Mouse (Mus musculus) yolk sac, embryonic 10.5 days (tissue): ENCODE data around the gene Cenpp.
A peak's percentile ranks its signal among the peaks of the same experiment; 100 is the strongest.

Source experiments
- DNase-seq: peaks from one replicate; pipeline ENCODE4 v3.0.0-alpha.2; 2017; ENCODE audit warnings: low spot score

Cenpp gene

DNA sequence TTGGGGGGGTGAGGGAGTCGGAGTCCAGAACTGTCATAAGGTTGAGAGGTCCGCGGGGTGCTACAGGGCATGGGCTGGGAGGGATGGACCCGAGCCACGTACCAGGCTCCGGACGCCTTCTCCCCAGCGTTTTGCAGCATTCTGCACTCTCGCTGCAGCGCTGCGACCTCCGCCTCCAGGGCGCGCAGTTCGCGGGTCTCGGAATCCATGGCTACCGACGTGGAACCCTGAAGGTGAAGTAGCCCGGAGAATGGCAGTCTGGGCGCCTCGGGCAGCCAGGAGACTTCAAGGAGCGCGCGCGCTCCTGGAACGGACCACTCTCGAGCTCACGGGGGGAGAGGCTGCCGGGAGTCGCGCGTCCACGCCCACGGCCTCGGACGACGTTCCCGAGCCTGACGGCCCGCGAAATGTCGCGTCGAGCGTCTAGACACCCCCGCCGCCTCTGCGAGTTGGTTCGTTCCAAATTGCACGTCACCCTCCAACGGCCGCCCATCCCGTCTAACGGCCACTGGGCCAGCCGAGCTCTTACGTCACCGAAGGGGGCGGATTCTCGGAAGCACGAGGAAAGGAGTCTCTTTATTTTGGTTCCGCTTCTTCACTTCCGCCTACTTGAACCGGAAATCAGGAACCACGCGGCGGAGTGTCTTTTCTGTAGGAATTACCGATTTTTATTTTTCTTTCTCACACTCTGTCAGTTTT, at the start of gene Cenpp, which contains the start of gene Nol8:
Gene Cenpp, minus strand, starts transcription at position 305 of the 699 bp plus-strand sequence.
Gene Nol8, plus strand, starts transcription at position 598 of the 699 bp plus-strand sequence.
- peak; percentile 97 for DNase-seq

DNA sequence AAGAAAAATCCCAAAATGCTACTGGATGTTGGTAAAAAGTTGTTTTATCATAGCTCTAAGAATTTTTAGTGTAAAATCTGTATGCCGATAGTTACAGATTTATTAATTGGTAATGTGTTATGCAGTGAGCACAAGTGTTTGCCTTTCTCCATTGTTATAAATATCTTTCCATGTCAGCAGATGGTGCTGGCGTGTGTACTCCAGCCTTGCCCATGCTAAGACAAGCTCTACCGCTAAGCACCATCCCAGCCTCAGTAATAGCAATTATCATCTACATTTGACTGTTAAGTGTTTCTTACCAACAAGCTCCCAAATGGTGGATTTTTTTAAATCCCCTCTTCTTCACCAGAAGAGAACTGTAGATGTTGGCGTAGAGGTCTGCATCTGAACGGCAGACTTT, 38.5 kb upstream of the Cenpp start:
- no peak for DNase-seq

GRCm38 (mm10) chr13:49684266-49684665, 31.7 kb upstream of the Cenpp start:
- no peak for DNase-seq

DNA sequence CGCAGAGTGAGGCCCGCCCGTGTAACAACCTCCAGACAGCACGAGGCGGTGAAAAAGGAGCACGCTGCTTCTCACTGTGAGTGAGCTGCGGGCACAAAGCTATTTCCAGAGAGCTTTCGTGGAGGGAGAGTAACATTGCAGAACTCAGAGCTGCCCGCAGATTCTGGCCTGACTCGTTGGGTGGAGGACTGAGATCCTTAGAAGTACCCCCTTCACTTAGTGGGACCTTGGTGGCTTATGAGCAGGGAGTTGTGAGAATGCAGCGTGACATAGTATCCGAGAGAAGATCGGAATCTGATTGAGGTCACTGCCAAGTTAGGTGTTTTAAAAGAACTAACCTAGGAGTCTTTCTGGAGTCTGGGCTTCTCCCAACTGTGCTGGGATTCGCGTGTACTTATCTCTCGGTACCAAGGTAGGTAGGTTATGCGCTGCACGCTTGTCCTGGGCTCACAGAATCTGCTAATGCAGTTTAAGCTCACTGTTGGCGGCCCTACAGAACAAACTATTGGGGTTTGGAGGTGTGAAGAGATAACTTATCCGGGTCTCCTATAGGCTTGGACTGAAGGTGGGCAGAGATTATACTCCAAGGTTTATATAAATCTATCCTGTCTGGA, 29.8 kb upstream of the Cenpp start:
- no peak for DNase-seq

- DNase-seq = peak; percentile 99
Measured at GRCm38 (mm10) chr13:49681351-49682232, 29.0 kb upstream of the Cenpp start, which contains the start of gene Iars. Gene Iars, plus strand, starts transcription at chr13:49682100.

DNA sequence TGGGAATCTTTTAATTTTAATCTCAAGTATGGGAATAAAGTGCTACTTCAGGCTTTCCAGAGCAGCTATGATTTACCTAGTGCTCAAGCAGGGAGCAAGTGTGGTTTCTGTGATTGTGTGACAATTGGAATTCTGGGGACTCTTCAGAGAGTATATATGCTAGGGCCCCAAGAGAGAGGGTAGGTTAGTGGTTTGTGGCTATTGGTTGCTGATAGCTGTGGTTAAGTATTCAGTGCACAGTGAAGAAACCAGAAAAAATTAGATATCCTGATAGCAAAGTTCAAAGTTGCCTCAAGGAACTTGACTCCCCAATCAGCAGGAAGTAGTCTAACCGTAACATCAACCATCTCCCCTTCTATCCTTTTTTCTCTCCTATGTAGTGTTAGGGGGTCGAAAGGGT, 25.2 kb upstream of the Cenpp start:
- no peak for DNase-seq

DNA sequence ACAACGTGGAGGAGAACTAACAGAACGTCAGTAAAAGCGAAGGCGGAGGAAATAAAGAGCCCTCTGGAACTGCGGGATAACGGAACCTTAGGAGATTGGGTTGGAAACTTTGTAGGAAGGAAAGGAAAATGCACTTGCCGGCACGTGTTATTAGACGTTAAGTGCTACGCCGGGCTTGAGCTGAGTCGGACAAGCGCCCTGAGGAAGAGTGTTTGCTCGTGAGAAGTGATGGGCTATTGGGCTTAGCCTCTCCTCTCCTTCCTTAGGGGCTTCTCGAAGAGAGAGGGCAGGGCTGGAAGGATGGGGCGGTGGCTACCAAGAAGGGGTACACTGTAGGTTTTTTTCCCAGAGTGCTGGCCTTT, 576 bp upstream of the Cenpp start:
- no peak for DNase-seq

DNA sequence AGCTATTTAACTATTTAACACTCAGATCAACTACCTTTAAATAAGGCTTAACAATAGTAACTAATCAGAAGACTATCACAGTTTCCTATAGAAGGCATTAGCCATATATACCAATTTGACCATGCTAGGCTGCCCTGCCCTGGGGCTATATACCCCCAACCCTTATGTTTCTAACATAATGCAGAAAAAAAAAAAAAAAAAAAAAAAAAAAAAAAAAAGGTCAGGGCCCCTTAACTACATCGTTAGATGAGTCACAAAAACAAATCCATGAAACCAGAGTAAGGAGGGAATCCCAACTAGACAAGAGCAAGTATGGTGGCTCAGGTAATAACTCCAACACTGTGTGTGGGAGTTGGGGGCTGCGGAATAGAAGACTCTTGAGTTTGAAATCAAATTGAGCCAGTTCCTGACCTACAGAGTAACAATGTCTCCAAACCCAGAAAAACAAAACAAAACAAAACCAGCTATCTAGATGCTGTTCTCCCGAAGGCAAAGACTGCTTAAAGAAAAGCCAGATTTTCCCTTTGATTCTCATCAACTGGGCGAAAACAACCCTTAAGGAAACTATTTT, 719 bp downstream of the Cenpp start:
- no peak for DNase-seq

- DNase-seq = no peak
Measured at GRCm38 (mm10) chr13:49651136-49651535, 1.4 kb downstream of the Cenpp start.

- DNase-seq = no peak
Measured at GRCm38 (mm10) chr13:49646019-49646418, 6.6 kb downstream of the Cenpp start.

DNA sequence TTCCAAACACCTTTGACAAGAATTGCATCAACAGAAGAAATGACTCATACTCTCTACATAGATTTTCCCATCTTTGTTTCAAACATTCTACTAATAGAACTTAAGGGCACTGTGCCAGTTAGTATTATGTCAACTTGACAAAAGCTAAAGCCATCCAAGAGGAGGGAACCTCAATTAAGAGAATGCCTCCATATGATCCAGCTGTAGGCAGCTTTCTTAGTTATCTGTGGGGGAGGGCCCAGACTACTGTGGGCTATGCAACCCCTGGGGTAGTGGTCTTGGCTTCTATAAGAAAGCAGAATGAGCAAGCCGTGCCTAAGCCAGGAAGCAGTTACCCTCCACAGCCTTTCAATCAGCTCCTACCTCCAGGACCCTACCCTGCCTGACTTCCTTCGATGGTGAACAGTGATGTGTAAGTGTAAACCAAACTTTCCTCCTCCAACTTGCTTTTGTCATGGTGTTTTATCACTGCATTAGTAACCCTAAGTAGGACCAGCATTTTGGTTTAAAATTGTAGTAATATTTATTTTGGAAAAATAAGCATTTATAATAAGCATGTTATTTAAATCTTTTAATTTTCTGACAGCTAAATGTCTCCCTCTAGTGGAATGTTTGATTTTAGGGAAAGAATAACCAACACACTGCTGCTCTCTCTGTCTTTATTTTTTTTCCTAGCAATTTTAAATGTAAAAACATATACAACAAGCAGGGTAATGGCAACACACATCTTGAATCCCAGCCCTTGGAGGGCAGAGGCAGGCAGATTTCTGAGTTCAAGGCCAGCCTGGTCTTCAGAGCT, 7.7 kb downstream of the Cenpp start:
- DNase-seq = no peak

- no peak for DNase-seq
Measured at GRCm38 (mm10) chr13:49643669-49644362, 8.8 kb downstream of the Cenpp start.

GRCm38 (mm10) chr13:49642650-49643049, 9.9 kb downstream of the Cenpp start:
- DNase-seq = no peak

DNA sequence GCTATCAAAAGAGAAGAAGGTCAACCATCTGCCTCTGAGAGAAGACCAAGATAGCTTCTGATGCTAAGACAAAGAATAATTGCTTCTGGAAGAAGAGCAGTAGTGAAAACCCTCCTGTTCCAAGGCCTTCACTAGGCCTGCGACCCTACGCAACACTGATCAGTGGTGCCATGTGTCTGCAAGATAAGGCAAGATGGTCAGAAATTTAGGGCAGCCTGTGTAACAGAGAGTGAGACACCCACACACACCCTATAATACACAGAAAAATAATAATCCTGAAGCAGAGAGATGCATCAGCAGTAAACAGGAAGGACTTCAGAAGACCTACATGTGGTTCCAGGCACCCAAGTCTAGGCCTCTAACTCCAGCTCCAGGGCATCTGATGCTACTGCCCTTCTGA, 12.6 kb downstream of the Cenpp start:
- no peak for DNase-seq

- DNase-seq = no peak
Measured at GRCm38 (mm10) chr13:49629076-49629475, 23.5 kb downstream of the Cenpp start.

- DNase-seq = no peak
Measured at GRCm38 (mm10) chr13:49628167-49628566, 24.4 kb downstream of the Cenpp start.

DNA sequence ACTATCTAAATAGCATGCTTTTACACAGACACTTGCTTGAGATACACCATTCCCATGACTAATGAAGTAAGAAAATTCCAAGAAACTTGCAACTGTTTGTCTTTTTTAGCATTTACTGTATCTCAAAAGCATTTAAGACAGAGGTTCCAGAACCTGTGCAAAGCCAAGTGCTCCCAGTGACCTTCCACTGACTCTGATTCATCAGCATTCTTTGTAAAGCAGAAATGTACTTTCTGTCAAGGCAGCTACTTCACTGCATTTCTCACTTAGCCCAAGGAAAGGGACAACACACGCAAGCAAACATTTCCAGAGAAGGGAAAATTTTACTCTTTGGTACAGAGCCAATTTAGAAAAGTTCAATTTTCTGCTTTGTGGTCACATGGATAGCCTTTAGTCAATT, 29.4 kb downstream of the Cenpp start:
- DNase-seq = no peak

DNA sequence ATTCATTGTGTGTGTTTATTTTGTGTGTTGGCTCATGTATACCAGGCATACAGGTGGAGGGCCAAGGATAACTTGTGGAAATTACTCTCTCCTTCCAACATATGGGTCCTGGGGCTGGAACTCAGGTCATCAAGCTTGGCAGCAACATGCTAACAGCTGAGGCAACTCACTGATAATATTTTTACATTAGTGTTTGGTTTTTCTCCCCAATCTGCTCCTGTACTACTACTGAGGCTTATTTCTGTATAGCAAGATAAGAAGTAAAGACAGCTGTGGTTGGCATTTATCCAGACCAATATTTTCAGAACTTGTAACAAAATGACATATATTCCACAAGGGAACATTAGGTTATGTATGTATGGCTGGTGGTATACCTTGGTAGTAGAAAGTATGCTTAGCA, 34.2 kb downstream of the Cenpp start:
- DNase-seq = no peak

GRCm38 (mm10) chr13:49617021-49617420, 35.6 kb downstream of the Cenpp start:
- DNase-seq = no peak

DNA sequence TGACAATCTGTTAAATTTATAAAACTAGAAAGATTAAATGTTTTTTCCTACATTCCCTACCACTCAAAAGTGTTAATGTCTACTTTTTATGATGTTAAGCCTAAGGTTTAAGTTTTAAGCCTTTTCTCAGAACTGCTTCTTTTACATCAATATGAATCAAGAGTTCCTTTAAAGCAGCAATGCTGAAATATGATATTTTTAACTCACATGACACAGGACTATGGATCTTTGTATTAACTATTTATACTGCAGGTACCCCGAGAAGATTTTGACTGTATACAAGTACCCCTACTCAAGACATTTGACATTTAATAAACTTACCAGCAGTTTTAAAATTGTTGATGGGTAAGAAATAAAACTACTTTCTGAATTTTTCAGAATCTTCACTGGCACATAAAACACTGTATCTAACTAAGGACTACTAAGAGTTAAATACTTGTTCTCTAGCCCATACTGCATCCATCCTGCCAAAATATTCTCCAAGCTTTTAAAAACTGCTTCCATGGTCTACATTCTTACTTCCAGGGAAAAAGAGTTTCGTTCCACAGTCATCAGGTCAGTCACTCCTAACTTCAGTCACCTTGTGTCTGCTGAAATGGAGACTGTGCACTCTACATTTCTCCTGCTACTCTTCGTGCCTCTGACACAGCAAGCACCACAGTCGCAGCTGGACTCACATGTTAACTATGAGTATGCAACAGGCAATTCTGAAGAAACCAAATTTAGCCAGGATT, 43.8 kb downstream of the Cenpp start:
- DNase-seq = no peak
